Mouse (Mus musculus): ENCODE measurements around the gene Gm11733. TPM values are rescaled to one million over a fixed set of nuclear protein-coding genes. Genes with fewer than 3 reads are reported as not detected.
"Not testable (repeated sequence)": the region's sequence is repeated elsewhere in the genome, so short reads cannot be mapped to it uniquely, and the experiment has no call there.

The Gm11733 gene
- not detected for total RNA-seq (2021)
- long read RNA-seq, experiment 1: 0 reads
- long read RNA-seq, experiment 2: 0 reads

GRCm38 (mm10) chr11:117484198-117484597, at the start of gene Gm11733:
TSS of gene Gm11733 (plus strand) at chr11:117484368.
- no peak for DNase-seq

DNA sequence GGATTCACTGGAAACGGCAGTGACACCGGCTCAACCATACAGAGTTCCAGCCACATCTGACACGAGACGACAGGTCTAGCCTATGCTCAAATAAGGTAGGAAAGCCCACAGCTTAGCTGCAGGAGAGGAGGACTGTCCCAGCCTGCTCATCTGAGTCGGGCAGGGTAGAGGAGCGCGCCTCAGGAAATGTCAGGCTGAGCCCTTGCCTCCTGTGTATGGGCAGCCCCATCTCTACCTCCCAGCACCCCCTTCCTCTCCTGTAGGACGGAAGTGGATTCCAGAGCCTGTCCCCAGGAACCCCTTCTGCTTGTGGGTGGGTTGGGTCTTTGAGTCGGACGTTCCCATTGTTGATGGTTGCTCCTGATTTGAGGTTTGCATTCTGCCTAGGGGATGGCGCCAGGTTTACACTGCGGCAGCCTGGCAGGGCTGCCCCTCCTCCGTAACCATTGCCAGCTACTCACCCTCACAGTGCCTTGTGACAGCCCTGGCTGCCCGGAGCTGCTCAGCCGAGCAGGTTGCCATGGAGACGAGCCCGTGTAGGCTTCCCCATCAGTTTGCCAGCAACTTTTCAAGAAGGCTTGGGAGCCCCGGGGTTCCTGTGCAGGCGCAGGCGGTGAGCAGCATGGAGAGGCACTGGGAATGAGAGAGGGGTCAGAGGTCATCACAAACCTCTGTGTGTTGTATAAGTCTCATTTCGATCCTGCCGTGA, 47.6 kb upstream of the Gm11733 start:
- no peak for DNase-seq

- no peak for DNase-seq
Observed at GRCm38 (mm10) chr11:117437110-117437490, 47.1 kb upstream of the Gm11733 start.

- no peak for DNase-seq
Observed at GRCm38 (mm10) chr11:117438363-117438762, 45.8 kb upstream of the Gm11733 start.

- DNase-seq: no peak
Observed at GRCm38 (mm10) chr11:117440865-117441425, 43.2 kb upstream of the Gm11733 start.

- DNase-seq: no peak
Observed at GRCm38 (mm10) chr11:117444090-117444489, 40.1 kb upstream of the Gm11733 start.

DNA sequence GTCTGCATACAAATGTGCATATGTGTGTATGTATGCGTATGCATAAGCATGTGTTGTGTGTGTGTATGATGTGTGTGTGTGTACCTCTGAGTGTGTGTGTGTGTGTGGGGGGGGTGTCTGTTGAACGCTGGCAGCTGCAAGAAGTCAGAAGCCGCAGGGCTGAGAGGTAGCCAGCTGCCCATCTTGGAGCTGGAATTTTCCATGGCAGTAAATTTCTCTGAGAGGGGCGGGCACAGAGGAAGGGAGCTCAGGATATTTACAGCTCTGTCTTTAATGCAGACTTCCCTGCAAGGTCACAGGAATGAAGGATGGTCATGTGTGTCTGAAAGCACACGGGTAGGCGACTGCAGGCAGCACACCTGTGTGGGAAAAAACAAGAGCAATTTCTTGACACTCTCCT, 38.5 kb upstream of the Gm11733 start:
- DNase-seq: no peak

- DNase-seq: no peak
Observed at GRCm38 (mm10) chr11:117454086-117454485, 30.1 kb upstream of the Gm11733 start.

- DNase-seq: no peak
Observed at GRCm38 (mm10) chr11:117459148-117459547, 25.0 kb upstream of the Gm11733 start.

GRCm38 (mm10) chr11:117462202-117462864, 21.8 kb upstream of the Gm11733 start:
- DNase-seq: no peak

DNA sequence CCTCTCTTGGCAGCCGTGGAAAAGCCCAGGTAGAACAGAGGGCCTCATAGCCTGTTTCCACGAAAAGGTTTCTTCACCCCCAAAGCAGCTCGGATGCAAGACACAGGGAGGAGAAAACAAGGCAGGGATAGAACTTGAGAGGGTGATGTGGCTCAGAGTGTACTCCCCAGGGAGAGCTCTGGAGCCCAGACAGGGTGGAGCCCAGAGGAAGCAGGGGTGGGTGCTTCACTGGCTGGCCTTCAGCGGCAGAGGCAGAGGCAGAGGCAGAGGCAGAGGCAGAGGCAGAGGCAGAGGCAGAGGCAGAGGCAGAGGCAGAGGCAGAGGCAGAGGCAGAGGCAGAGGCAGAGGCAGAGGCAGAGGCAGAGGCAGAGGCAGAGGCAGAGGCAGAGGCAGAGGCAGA, 20.8 kb upstream of the Gm11733 start:
- DNase-seq: not testable (repeated sequence)

GRCm38 (mm10) chr11:117466292-117466691, 17.9 kb upstream of the Gm11733 start:
- no peak for DNase-seq

GRCm38 (mm10) chr11:117466911-117467310, 17.3 kb upstream of the Gm11733 start:
- no peak for DNase-seq

- no peak for DNase-seq
Observed at GRCm38 (mm10) chr11:117468585-117469363, 15.4 kb upstream of the Gm11733 start.

DNA sequence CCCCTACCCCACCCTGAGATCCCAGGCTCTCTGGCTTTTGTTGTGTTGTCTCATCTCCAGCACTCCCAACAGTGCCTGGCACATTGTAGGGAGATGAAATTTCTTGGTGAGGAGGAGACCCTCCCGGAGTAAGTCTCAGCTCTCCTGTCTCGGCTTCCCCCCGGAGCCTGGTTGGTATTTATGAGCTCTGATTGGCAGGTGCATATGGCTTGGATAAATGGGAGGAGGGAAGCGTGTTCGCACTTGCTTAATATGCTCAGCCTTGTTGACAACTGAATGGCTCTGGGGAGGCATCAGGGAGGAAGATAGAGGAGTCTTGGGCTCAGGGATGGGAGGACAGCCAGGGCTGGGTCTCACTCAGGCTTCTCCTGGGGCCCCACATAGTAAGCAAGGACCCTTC, 14.4 kb upstream of the Gm11733 start:
- no peak for DNase-seq

DNA sequence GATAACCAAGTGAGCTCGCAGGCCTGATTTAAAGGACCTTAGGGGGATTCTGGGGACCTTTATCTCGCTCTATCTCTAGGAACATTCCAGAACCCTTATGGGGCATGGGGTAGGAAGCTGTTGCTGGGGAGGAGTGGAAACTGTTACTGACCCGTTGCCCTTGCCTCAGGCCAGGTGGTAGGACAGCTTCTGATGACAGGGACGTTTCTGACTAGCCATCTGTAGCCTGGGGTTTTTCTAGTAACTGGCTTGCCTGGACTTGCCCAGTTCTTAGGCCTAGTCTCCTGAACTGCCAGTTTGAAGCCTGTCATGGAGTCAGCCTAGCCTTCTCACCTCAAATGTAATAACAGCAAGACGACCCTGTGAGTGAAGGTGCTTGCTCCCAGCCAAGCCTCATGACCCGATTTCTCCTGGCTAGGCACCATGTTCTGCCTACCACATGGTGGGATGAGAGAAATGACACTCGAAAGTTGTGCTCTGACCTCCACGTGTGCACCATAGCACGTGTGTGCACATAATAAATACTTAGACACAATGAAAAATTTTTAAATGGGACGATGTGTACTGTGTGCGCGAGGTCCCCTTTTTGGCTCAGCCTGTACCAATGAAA, 13.5 kb upstream of the Gm11733 start:
- no peak for DNase-seq

- DNase-seq: no peak
Observed at GRCm38 (mm10) chr11:117471625-117472283, 12.4 kb upstream of the Gm11733 start.

DNA sequence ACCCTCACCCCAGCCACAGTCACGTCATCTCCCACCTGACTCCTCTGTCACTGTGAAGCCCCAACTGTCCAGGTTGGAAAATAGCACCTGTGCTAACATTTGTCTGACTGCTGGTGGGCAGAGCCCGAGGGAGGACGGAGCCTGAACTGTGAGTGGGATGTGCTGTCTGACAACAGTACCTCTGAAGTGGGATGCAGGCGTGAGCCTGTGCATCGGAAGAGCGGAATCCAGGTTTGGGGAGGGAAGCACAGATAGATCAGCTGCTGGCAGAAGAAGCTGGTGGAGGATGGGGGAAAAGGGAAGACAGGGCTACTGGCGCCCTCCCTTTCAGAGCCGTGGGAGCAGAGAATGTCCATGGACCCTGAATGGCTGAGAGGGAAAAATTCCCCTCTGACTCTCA, 11.3 kb upstream of the Gm11733 start:
- no peak for DNase-seq

DNA sequence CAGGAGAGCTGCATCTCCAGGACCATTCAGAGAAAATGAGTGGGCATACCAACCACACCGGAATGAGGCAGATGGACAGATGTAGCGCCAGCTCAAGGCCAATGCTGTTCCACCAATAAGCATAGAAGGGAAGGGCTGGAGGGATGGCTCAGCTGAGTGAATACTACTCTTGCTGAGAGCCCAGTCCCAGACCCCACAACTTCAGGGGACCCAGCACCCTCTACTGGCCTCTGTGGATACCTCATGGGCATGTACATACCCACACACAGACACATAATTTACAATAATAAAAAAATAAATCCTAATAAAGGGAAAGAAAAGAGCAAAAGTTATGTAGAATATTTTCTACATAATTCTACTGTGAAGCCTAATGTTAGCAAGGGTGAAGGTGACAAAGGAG, 9.0 kb upstream of the Gm11733 start:
- no peak for DNase-seq

GRCm38 (mm10) chr11:117475669-117476068, 8.5 kb upstream of the Gm11733 start:
- DNase-seq: peak; percentile 42

DNA sequence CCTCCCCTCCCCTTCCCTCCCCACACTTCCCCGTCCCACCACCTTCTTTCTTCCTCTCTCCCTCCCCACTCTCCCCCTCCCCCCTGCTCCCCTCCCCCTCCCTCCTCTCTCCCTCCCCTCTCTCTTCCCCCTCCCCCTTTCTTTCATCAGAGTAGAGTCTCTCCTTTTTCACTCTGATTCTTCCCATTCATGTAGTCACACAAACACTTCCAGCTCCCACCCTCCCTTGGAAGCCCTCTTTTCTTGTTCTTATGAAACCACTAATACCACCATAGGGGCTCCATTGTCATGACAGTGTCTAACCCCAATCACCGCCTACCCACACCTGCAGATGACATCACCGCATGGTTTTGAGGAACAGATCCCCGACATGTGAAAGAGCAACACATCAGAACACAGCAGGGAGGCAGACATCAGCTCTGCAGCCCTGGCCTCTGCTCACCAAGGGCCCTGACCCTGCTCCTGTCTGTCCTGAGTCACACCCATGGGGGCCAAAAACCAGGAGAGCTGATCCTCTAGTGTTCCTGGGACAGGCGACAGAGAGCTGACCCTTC, 7.5 kb upstream of the Gm11733 start:
- no peak for DNase-seq
